Mouse (Mus musculus) C2C12 (cell line): ENCODE data around the gene Slc17a7. TPM values are rescaled to one million over a fixed set of nuclear protein-coding genes. Genes with fewer than 3 reads are reported as not detected.

Experiments used
- H3K27me3 ChIP-seq: one replicate; pipeline ENCODE4 v1.6.1; 2011; ENCODE audit not compliant: control insufficient read depth, insufficient read depth, insufficient read length
- H3K36me3 ChIP-seq: one replicate; pipeline ENCODE4 v1.6.1; 2011; ENCODE audit not compliant: control insufficient read depth, insufficient read depth
- H3K4me3 ChIP-seq: one replicate; pipeline ENCODE4 v1.5.1; 2011; ENCODE audit warnings: mild to moderate bottlenecking, control low read depth; ENCODE audit not compliant: poor library complexity, insufficient read depth, severe bottlenecking
- H3K79me2 ChIP-seq: one replicate; pipeline ENCODE4 v1.6.1; 2011; ENCODE audit not compliant: control insufficient read depth, insufficient read depth
- H3K79me3 ChIP-seq: one replicate; pipeline ENCODE4 v1.6.1; 2011; ENCODE audit warnings: low read depth, control low read depth
- H3ac ChIP-seq: one replicate; pipeline ENCODE3; 2011; ENCODE audit warnings: low read depth; ENCODE audit not compliant: control insufficient read depth, insufficient read length
- CEBPB ChIP-seq: IDR thresholded peaks from one replicate; pipeline ENCODE4 v1.6.1; 2011; ENCODE audit warnings: low read depth, mild to moderate bottlenecking, control low read depth, moderate library complexity
- CTCF ChIP-seq: IDR thresholded peaks from one replicate; pipeline ENCODE4 v1.5.1; 2011; ENCODE audit not compliant: control insufficient read depth, insufficient read depth, insufficient read length
- FOSL1 ChIP-seq: IDR thresholded peaks from one replicate; pipeline ENCODE4 v1.8.0; 2011; ENCODE audit warnings: mild to moderate bottlenecking, low read length; ENCODE audit not compliant: poor library complexity, insufficient read depth, severe bottlenecking
- MAX ChIP-seq: IDR thresholded peaks from one replicate; pipeline ENCODE4 v1.6.1; 2011; ENCODE audit warnings: mild to moderate bottlenecking, control low read depth
- MYOD1 ChIP-seq: IDR thresholded peaks from one replicate; pipeline ENCODE4 v1.6.1; 2011; ENCODE audit warnings: low read depth; ENCODE audit not compliant: control insufficient read depth, insufficient read length
- MYOG ChIP-seq: IDR thresholded peaks from one replicate; pipeline ENCODE4 v1.6.1; 2011; ENCODE audit not compliant: control insufficient read depth, insufficient read length; ENCODE audit errors: extremely low read depth
- USF1 ChIP-seq: IDR thresholded peaks from one replicate; pipeline ENCODE4 v1.6.1; 2011; ENCODE audit warnings: low read depth, mild to moderate bottlenecking, control low read depth, moderate library complexity
- polyA plus RNA-seq: library from polyadenylated mRNA; unstranded; fragments of >200 nt; fragmentation: generic; extraction: Trizol; gene quantifications from one replicate; pipeline ENCODE4 v1.2.1, GENCODE M21; 2012; ENCODE audit warnings: missing spikeins

The Slc17a7 gene
- polyA plus RNA-seq, 1 experiment = 0.14 TPM

GRCm38 (mm10) chr7:45174567-45175280 lies 11.0 kb downstream of the Slc17a7 start:
- Histone ChIP-seq H3K4me3 (no peak overlapping the region), H3ac (no peak overlapping the region), H3K79me2 (no peaks in the 10 kb centered on the region), H3K36me3 (no peaks in the 10 kb centered on the region), H3K27me3 (peaks cover 51% of the 10 kb centered on the region), H3K79me3 (no peaks in the 10 kb centered on the region)
- TF ChIP-seq MYOD1 = no peak

- H3K27me3 ChIP-seq = peaks cover 54% of the 10 kb centered on the region
- no peaks in the 10 kb centered on the region for H3K79me2 ChIP-seq
- H3K36me3 ChIP-seq = no peaks in the 10 kb centered on the region
- H3ac ChIP-seq = no peak overlapping the region
- H3K79me3 ChIP-seq = no peaks in the 10 kb centered on the region
- TF ChIP-seq MYOD1 (no peak), CTCF (no peak)
- H3K4me3 ChIP-seq = no peak overlapping the region
Observed at GRCm38 (mm10) chr7:45175398-45175797, 11.6 kb downstream of the Slc17a7 start.

- Histone ChIP-seq H3K4me3 (no peak overlapping the region), H3K36me3 (no peaks in the 10 kb centered on the region), H3K79me3 (no peaks in the 10 kb centered on the region)
Observed at GRCm38 (mm10) chr7:45175929-45176328, 12.2 kb downstream of the Slc17a7 start.

GRCm38 (mm10) chr7:45176356-45176755 lies 12.6 kb downstream of the Slc17a7 start:
- Histone ChIP-seq H3K36me3 (no peaks in the 10 kb centered on the region), H3K79me3 (no peaks in the 10 kb centered on the region), H3K79me2 (no peaks in the 10 kb centered on the region), H3K27me3 (peaks cover 63% of the 10 kb centered on the region), H3K4me3 (no peak overlapping the region), H3ac (no peak overlapping the region)
- TF ChIP-seq CTCF = no peak
- no peak for TF ChIP-seq CEBPB
- no peak for TF ChIP-seq MYOD1
- no peak for TF ChIP-seq MYOG
- TF ChIP-seq FOSL1 = no peak
- TF ChIP-seq MAX = no peak
- TF ChIP-seq USF1 = no peak

More at GRCm38 (mm10) chr7:45175929-45176328, 12.2 kb downstream of the Slc17a7 start:
- no peak for TF ChIP-seq CTCF
- TF ChIP-seq MYOG = no peak
- TF ChIP-seq USF1 = no peak
- TF ChIP-seq FOSL1 = no peak
- TF ChIP-seq MAX = no peak
- TF ChIP-seq CEBPB = no peak
- TF ChIP-seq MYOD1 = no peak
- H3K27me3 ChIP-seq = peaks cover 59% of the 10 kb centered on the region
- no peaks in the 10 kb centered on the region for H3K79me2 ChIP-seq
- H3ac ChIP-seq = no peak overlapping the region

- TF ChIP-seq CEBPB = no peak
- TF ChIP-seq MAX = no peak
- TF ChIP-seq CTCF = no peak
- TF ChIP-seq MYOD1 = no peak
- TF ChIP-seq USF1 = no peak
- no peak for TF ChIP-seq MYOG
- TF ChIP-seq FOSL1 = no peak
- H3K27me3 ChIP-seq = peaks cover 80% of the 10 kb centered on the region
- no peaks in the 10 kb centered on the region for H3K79me3 ChIP-seq
- no peaks in the 10 kb centered on the region for H3K36me3 ChIP-seq
- H3K79me2 ChIP-seq = no peaks in the 10 kb centered on the region
- H3K4me3 ChIP-seq = no peak overlapping the region
- no peak overlapping the region for H3ac ChIP-seq
Observed at GRCm38 (mm10) chr7:45178550-45178949, 14.8 kb downstream of the Slc17a7 start.

- Histone ChIP-seq H3K79me2 (no peaks in the 10 kb centered on the region), H3K4me3 (no peak within 1 kb of the TSS), H3K36me3 (no peaks in the 10 kb centered on the region), H3K79me3 (no peaks in the 10 kb centered on the region), H3ac (no peak within 1 kb of the TSS), H3K27me3 (peaks cover 89% of the 10 kb centered on the region)
- TF ChIP-seq MAX (no peak), MYOG (no peak), USF1 (no peak), MYOD1 (no peak), FOSL1 (no peak), CTCF (no peak), CEBPB (no peak)
Observed at GRCm38 (mm10) chr7:45179469-45179868, 15.7 kb downstream of the Slc17a7 start, which contains the start of gene Gfy. Gfy (minus strand) TSS chr7:45179569.
